Mouse (Mus musculus) lung, adult 2 months (tissue): ENCODE data around the gene Ces3a.

Source experiments
- CTCF ChIP-seq: fragments of 200-500 bp; IDR thresholded peaks from 2 replicates; pipeline ENCODE4 v1.5.1; 2011; ENCODE audit warnings: mild to moderate bottlenecking, low read length, control low read depth; ENCODE audit not compliant: insufficient read depth
- POLR2A ChIP-seq: fragments of 200-500 bp; IDR thresholded peaks from 2 replicates; pipeline ENCODE4 v1.6.1; 2011; ENCODE audit warnings: low read depth, mild to moderate bottlenecking, control low read depth, low read length, borderline replicate concordance; ENCODE audit errors: extremely low read depth

DNA sequence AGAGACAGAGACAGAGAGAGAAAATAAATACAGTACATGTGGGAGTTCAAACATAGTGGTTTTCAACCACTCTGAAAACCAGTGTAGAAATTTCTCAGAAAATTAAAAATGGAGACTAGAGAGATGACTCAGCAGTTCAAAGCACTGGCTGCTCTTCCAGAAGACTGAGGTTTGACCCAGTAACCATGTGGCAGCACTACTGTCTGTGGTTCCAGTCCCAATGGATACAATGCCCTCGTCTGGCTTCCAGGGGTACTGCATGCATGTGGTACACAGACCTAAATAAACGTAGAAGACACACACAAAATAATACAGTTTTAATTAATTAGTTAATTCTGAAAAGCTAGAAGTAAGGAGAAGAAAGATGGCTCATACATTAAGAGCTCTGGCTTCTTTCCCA is 23.4 kb upstream of the Ces3a start:
- TF ChIP-seq CTCF = peak; percentile 30; the same call in 1 of the 2 replicates
- no peak for TF ChIP-seq POLR2A
